Mouse (Mus musculus): Measurements from ENCODE around the gene Nos1ap.
A peak's percentile ranks its signal among the peaks of the same experiment; 100 is the strongest.

Nos1ap gene

DNA sequence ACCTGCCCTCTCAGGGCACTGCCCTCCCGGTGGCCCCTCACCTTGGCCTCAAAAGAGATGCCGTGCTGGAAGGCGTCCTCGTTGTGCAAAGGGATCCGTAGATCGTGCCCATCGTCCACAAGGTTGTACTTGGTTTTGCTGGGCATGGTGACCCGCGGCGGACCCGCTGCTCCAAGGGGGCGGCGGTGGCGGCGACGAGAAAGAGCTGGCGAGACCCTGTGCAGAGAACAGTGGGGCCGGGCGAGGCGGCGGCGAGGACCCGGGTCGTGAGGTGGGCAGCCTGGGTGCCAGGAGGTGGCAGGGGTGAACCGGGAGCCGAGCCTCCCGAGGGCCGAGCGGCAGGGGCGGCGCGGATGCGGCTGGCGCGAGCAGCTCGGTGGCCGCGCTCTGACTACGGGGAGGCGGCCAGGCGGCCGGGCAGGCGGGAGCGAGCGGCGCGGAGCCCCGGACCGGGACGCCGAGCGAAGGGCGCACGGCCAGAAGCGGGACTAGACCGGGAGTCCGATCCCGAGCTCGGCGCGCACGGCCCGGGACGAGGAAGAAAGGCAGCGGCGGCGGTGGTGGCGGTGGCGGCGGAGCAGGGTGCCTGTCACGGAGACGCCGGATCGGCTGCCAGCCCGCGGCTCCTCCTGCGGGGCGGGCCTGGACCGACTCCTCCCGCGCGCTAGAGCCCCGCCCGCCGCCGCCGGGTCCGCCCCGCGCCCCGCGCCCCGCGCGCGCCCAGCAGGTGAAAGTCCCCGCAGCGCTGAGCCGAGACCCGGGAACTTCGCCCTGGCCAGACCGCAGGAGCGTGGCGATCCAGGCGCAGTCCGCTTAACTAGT, at the start of gene Nos1ap:
TSS of gene Nos1ap (minus strand) at position 643 of the 822 bp plus-strand sequence.
- DNase-seq (ENCODE audit: low spot score): peak; percentile 86

DNA sequence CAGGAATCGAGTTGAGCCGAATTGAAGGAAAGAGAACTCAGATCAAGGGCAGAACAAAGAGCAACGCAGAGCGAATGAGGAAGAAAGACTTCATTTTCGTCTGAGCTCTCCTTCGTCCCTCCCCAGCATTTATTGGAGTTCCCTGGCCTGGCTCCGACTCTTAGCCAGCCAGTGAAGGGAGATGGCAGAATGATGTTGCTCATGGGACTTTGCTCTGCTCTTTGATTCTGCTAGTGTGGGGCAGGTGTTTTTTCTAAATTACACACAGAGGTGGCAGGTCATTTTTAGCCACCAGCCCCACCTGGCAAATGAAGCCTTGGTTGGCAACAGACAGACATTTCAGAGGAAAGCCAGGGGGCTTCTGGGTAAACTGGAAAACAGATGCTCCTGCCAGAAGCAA, 49.3 kb upstream of the Nos1ap start:
- DNase-seq (ENCODE audit: low spot score): no peak

DNA sequence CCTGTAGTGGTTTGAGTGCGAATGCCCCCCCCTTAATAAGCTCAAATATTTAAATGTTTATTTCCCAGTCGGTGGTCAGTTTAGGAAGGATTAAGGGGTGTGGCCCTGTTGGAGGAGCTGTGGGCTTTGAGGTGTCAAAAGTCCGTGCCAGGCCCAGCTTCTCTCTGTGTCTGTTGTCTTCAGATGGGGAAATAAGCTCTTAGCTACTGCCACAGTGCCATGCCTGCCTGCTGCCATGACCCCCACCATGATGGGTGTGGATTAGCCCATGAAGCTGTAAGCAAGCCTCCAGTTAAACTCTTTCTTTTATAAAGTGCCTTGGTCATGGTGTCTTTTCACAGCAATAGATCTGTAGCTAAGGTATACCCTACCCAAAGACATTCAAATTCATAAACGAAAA, 43.2 kb upstream of the Nos1ap start:
- no peak for DNase-seq (ENCODE audit: low spot score)

DNA sequence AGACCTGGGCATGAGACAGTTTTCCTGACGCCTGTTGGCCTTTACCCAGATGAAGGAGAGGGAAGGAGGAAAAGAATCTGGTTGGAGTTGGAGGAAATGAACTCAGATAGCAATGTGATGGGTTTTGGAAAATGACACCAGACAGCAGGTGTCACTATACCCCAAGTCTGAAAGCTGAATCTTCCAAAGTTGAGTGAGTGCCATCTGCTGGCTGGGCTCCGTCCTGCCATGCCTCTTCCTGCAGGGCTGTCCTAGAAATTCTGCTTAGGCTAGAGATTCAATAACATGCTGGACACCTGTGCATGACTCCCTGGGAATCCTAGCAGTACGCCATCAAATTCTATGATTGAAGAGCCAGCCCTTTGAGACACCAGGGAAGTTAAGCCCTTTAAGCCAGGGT, 42.7 kb upstream of the Nos1ap start:
- peak; percentile 72 for DNase-seq (ENCODE audit: low spot score)

DNA sequence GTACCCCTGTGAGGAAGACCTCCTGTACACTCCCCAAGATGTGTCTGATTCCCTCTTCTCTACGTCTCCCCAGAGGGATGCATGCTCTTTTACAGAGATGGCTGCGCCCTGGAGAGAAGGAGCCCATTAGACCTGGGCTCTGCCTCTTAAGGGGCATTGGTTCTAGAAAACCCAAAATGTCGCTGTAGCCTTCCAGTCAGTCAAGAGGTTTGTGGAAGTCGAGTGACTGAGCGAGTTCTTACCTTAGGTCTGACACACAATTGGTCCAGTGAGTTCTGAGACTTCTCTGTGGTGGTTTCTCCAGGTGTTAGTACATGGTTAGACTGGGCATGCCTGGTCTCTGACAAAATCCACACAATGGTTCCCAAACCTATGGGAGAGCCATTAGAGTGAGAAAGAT, 41.9 kb upstream of the Nos1ap start:
- DNase-seq (ENCODE audit: low spot score): no peak

DNA sequence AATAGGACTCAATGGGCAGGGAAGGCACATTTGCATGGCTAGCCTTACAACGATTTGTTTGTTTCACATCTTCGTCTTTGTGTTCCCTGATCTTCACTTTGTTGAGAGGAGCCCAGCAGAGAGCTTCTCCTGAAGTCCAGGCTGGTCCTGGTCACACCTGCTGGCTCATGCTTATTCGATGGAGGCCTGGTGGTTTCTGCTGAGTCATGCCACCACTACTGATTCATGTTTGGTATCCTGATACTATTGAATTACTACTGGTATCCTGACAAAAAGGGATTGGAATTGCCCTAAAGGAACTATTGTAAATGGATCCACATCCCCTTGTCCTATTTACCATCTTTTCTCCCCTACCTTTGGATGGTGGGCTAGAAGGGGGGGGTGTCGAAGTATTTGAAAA, 40.8 kb upstream of the Nos1ap start:
- DNase-seq (ENCODE audit: low spot score): no peak

DNA sequence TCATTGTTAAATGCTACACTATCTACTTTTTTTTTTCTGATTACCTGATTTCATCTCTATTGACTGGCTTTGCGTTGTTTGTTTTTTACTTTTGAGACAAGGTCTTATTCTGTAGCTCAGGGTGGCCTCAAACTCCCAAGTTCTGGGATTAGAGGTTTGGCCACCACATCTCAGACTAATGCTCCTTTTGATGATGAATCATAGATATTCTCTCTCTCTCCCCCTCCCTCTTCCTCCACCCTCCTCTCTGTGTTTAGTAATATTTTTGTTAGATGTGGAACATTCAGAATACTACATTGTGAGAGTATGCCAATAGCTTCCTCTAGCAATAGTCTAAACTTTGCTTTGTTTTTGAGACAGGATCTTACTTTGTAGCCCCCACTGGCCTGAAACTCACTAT, 33.8 kb upstream of the Nos1ap start:
- no peak for DNase-seq (ENCODE audit: low spot score)

DNA sequence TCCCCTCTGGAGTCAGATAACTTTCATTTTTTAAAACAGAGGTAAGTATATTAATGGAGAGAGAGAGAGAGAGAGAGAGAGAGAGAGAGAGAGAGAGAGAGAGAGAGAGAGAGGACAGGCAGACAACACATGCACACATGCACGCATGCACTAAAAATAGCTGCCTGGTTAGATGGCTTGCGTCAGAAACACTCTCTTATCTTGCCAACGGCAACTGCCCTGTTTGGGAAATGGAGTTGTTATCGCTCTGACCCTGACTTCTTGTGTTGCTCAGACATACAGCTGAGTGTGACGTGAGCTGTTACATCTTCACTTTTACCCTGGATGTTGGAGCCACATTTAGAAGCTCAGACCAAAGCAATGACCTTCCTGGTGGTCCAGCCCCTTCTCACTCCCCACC, 33.3 kb upstream of the Nos1ap start:
- DNase-seq (ENCODE audit: low spot score): no peak

DNA sequence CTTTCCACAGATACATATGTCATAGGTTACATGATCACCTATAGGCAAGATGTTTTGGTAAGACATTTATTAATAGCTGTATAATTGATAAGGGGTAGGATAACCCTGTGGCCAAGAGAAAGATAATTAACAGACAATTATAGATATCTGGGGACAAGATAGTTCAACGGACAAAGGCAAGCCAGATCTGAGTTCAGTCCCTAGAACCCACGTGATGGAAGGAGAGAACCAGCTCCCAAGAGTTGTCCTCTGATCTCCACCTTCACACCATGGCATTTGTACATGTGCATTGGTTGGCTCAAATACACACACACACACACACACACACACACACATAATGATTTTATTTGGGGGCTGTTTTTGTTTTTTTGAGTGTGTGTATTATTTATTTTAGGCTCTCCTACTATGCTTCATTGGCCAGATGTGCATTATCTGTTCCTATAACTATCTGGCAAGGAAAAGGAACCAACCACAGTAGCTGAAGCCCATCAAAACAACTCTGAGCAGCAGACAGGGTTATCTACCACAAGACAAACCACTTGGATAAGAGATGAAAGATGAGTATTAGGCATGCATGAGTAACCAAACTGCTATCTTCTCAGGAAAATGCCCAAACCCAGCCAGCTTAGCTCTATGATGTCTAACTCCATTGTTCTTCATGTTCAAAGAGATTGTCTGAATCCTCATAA, 30.2 kb upstream of the Nos1ap start:
- no peak for DNase-seq (ENCODE audit: low spot score)

DNA sequence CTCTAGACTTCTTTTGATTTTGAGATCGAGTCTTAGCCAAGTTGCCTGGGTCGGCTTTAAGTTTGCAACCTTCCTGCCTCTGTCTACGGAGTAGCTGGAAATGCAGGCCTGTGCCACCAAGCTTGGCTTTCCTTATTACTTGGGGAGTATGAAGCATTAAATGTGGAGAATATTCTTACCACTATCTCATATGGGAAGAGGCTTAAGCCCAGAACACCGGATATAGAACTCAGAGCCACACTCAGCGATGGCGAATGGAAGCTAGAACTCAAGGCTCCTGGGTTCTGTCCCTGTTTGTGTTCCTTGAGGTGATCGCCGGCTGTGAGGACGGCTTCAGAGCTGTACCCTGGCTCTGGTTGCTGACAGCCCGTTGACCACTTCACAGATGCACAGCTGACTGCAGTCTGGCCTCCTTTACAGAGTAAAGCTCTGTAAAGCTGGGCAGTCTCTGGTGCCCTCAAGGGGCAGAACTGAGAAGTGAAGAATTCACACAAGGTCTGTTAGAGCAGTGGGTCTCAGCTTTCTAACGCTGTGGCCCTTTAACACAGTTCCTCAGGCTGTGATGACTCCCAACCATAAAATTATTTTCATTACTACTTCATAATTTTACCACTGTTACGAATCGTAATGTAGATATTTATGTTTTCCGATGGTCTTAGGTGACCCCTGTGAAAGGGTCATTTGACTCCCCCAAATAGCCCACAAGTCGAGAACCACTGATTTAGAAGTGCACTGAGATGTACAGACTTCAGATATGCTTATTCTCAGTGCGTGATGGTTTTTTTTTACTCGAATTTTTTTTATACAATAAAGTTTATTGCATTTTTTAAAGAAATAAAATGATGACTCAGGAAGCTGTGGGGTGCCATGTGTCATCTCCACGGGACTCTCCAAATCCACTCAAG, 23.6 kb upstream of the Nos1ap start:
- DNase-seq (ENCODE audit: low spot score): peak; percentile 57

DNA sequence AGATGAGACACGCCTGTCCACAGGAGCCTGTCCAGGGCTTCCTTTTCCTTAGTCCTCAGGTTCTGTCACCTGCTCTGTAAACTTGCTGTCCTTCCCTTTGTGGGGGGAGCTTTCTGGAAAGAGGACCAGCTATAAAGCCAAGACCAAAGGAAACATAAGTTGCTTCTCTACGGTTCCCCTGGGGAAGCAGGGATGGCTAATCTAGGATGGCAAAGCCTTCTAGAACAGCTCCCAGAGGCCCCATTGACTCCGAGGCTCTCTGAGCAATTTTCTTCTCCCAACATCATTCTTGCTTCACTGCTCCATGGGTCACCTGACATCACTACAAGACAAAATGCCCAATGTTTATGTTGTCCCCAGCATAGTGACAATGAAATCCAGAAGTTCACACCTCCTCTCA, 22.0 kb upstream of the Nos1ap start:
- no peak for DNase-seq (ENCODE audit: low spot score)

DNA sequence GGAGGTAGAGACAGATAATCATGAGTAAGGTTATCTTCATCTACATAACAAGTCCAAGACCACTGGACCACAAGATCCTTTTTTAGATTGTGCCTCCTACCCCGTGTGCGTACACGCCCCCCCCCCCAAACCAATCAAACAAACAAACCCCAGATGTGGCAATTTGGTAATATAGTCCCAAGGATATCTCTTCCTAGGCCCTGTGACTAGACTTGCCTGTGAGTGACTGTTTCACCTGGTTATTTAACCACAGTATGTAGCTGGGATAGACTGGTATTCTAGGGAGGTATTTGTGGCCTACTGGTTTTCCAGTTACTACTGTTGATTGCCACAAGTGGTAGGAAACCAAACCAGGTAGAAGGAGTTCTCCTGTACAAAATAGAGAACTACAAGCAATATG, 21.0 kb upstream of the Nos1ap start:
- no peak for DNase-seq (ENCODE audit: low spot score)

DNA sequence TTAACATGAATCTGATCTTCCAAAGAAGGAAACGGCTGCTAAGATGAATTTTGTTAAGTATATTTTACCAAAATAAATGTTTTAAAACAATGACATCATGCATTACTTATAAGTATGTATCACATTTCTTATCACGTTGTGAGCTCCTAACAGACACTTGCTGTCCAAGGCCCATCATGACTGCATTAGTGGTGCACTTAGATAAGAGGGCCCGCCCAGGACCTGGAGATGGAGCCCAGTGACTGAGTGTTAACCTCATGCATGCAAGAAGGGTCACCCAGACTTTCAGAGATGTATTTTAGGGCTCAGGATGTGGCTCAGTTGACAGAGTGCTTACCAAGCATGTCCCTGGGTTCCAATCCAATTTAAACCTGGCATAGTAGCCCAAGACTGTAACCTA, 20.6 kb upstream of the Nos1ap start:
- no peak for DNase-seq (ENCODE audit: low spot score)

DNA sequence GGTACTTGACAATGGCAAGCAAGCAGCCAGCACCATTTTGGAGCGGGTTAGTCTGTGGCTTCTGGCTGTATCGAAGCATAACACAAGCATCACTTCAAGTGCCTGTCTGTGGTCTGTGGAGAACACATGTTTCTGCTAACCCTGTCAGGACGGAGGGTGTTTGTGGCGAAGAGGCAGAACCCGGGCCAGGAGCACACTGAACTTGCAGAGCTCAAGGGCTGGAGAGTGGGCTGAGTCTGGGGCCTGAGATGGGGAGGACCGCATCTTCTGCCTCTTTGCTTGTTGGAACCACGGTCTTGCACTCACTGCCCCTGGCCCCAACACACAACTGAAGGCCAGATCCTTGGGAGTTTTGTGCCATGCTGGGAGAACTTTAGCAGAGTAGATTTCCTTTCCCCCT, 20.2 kb upstream of the Nos1ap start:
- DNase-seq (ENCODE audit: low spot score): no peak

DNA sequence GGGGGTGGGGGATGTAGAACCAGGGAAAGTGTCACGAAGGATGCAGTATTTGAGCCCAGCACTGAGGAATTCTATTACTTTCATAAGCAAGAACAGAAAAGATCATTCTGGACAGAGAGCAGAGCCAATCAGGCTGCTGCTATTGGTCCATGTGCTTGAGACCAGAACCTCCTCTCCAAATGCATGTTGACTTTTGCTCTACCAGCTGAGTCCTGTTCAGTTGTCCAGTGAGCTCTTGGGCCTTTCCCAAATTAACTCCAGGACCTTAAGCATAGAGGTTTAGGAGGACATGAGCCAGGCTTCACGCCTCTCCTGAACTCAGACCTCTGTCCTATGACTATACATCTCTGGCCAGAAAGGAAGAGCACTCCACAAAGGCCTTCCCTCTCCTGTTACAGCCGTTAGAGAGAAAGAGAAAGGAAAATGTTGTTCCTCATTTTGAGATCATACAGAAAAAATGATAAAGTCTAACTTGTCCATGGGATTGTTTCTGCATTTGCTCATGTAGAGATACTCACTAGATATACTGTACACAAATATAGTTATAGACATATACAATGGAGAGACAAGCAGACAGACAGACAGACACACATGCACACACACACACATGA, 18.9 kb upstream of the Nos1ap start:
- no peak for DNase-seq (ENCODE audit: low spot score)

DNA sequence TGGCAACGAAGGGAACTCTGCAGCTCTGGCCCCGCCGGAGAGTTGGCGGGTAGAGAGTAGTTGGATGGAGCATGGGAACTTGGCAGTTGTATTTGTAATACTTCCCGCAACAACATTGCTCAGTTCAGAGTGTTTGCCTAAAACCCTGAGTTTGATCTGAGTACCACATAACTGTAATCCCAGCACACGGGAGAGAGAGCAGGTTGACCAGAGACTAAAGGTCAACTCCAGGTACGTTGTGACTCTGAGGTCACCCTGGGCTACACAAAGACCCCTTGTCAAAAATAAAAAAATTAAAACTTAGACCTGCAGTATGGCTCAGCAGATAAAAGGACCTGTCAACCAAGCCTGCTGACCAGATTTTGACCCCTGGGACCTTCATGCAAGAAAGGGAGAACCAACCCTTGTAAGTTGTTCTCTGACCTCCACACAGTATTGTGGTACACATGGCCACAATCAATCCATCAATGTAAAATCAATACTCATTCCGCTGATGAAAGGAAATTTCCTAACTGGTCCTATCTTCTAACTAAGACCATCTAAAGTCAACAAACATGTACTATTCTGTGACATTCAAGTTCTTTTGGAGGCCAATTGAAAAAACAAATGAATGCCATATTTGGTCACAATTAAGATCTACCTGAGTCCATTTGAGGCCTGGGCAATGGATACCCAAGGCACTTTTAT, 17.7 kb upstream of the Nos1ap start:
- no peak for DNase-seq (ENCODE audit: low spot score)

DNA sequence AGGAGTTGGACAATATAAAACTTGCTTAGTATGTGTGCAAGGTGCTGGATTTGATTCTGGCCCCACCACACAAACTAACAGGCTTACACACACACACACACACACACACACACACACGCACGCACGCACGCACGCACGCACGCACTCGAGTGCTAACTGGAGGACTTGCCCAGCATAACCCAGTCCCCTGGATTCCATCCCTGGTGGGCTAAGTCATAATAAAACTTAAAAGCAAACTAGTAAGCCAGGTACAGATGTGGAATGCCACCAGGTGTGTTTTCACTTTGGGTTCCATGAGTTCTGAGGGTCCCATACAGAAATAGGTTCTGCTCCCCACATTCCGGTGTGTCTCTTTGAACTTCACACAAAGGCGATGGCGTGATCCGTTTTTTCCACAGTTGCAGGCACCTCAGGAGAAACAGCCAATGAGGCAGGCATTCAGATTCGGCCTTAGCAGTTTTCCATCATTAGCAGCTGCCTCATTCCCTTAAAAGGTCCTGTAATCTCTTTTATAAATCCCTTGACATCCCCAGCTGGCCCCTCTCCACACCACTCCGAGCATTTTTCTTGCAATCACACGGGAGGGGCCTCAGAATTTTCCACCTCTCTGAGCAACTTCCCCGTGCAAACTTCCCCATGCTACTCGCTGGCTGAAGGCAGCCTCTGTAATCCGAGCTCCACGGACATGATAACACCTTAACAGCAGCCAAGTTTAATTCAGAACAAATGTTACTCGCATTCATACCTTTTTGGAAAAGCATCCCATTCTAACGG, 15.8 kb upstream of the Nos1ap start:
- no peak for DNase-seq (ENCODE audit: low spot score)

DNA sequence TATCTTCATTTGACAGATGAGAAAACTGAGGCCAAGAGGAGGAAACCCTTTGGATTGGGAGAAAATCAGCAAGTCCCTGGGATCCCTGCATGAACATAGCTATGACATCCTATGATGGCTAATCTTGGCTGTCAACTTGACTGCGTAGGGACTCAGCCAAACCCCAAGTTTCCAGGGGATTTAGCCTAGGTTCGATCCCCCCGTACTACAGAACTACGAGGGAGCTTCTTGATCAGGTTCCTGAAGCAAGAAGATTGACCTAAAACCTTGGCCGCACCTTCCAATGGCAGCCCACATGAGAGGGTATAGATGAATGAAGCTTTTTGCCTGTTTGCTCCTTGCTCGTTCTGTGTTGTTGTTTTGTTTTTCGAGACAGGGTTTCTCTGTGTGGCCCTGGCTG, 4.9 kb upstream of the Nos1ap start:
- no peak for DNase-seq (ENCODE audit: low spot score)

DNA sequence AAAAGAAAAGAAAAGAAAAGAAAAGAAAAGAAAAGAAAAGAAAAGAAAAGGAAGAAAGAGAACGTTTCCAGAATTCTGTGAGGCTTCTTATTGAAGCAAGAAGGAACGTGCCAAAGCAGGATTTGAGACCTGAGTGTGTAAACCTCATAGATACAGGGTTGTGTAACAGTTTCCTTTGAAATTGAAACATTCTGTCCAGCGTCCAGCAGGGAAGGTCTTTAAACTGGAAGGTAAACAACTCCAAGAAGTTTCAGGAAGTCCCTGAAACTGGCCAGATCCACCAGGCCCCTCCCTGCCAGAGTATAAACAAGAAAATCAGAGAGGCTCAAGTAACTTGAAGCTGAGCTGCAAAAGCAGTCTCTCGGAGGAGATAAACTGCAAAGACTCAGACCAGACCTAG, 870 bp upstream of the Nos1ap start:
- no peak for DNase-seq (ENCODE audit: low spot score)

DNA sequence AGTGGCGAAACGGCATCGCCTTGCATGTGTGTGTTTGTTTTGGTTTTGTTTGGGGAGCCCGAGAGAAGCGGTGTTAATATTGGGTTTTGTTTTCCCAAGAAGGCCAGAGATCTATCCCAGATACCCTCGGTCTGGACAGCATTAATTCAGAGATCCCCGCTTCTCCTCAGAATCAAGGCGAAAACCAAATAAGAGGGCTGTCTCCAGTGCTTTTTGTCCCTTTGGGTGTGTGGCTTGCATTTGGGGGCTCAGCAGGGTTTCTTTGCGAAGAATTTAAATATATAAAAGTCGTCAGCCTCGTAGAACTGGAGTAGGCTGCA, 340 bp upstream of the Nos1ap start:
- no peak for DNase-seq (ENCODE audit: low spot score)

DNA sequence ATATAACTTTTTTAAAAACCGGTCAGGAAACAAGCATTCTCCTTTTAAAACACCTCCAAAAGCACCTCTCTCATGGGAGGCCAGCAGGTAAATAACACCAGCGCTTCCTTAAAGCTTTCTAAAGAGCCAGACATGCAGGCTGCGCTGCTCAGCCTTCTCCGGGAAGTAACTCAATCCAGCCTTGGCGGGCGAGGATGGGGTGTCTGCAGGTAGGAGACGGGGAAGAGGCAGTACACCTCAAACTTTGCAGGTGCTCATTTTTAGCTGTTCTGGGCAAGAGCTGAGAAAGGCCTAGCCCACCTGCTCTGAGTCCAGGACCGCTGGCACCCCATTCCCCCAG, 812 bp downstream of the Nos1ap start:
- DNase-seq (ENCODE audit: low spot score): no peak

All from ovary, postnatal 36 days (tissue).